Mouse (Mus musculus): ENCODE measurements around the gene Kdm2b. TPM values are rescaled to one million over a fixed set of nuclear protein-coding genes. Genes with fewer than 3 reads are reported as not detected.
A peak's percentile ranks its signal among the peaks of the same experiment; 100 is the strongest.

Gene Kdm2b
- total and polyA plus RNA-seq, 3 experiments = 29.2 to 48.9 TPM; not detected in 1

GRCm38 (mm10) chr5:122872626-122873025 lies 117.0 kb downstream of the Kdm2b start:
- H3K4me3 ChIP-seq (ENCODE audit: control insufficient read depth in 1 of 2, insufficient read depth in 1 of 2, low read depth in 2 of 2, low read length in 2 of 2) = no peak overlapping the region
- H3K79me2 ChIP-seq (ENCODE audit: control insufficient read depth, insufficient read depth, low read length, poor library complexity) = no peaks in the 10 kb centered on the region
- no peak for DNase-seq (ENCODE audit: low read depth, low spot score)
- no peaks in the 10 kb centered on the region for H3K9me3 ChIP-seq (replicated peaks; ENCODE audit: insufficient read depth, low read length)
- no peak overlapping the region for H3K9ac ChIP-seq (ENCODE audit: control insufficient read depth, low read depth, low read length, poor library complexity, severe bottlenecking)
- no peak overlapping the region for H3K27ac ChIP-seq (ENCODE audit: control insufficient read depth, low read depth, low read length)
- no peaks in the 10 kb centered on the region for H3K27me3 ChIP-seq (ENCODE audit: control insufficient read depth in 1 of 2, insufficient read depth in 2 of 2, low read length in 2 of 2)
- no peaks in the 10 kb centered on the region for H3K4me1 ChIP-seq (ENCODE audit: control insufficient read depth in 1 of 2, insufficient read depth in 2 of 2, low read length in 2 of 2)
- H3K36me3 ChIP-seq (ENCODE audit: control insufficient read depth in 1 of 2, insufficient read depth in 2 of 2, low read length in 2 of 2) = peaks cover 0 to 20% of the 10 kb centered on the region in 2 experiments; a peak in 2 of 4 replicates
- no peak for TF ChIP-seq MYC (IDR thresholded peaks at IDR 0.05; ENCODE audit: low read depth, low read length)
- TF ChIP-seq ZC3H11A (IDR thresholded peaks at IDR 0.05; ENCODE audit: low read depth, low read length) = no peak
- TF ChIP-seq NELFE (IDR thresholded peaks at IDR 0.05; ENCODE audit: low read depth, low read length) = no peak
- no peak for TF ChIP-seq RAD21 (IDR thresholded peaks at IDR 0.05; ENCODE audit: low read depth, low read length)
- no peak for TF ChIP-seq MXI1 (IDR thresholded peaks at IDR 0.05; ENCODE audit: low read depth, low read length)
- no peak for TF ChIP-seq ELF1 (IDR thresholded peaks at IDR 0.05; ENCODE audit: low read depth, low read length)
- TF ChIP-seq BHLHE40 (IDR thresholded peaks at IDR 0.05; ENCODE audit: borderline replicate concordance, low read depth, low read length) = no peak
- no peak for TF ChIP-seq ETS1 (IDR thresholded peaks at IDR 0.05; ENCODE audit: low read depth, low read length)
- no peak for TF ChIP-seq ZKSCAN1 (IDR thresholded peaks at IDR 0.05; ENCODE audit: low read depth, low read length)
- TF ChIP-seq E2F4 (IDR thresholded peaks at IDR 0.05; ENCODE audit: borderline replicate concordance, low read depth, low read length) = no peak
- no peak for TF ChIP-seq POLR2AphosphoS5 (IDR thresholded peaks at IDR 0.05; ENCODE audit: borderline replicate concordance, low read depth, low read length)
- TF ChIP-seq EP300 (IDR thresholded peaks at IDR 0.05; ENCODE audit: low read depth in 1 of 2, low read length in 2 of 2) = no peak
- TF ChIP-seq MAZ (IDR thresholded peaks at IDR 0.05; ENCODE audit: low read depth, low read length) = no peak
- TF ChIP-seq USF2 (IDR thresholded peaks at IDR 0.05; ENCODE audit: borderline replicate concordance in 1 of 2, insufficient read depth in 1 of 2, low read depth in 1 of 2, low read length in 2 of 2) = no peak
- no peak for TF ChIP-seq ZNF384 (IDR thresholded peaks at IDR 0.05; ENCODE audit: low read depth, low read length)
- TF ChIP-seq CHD2 (IDR thresholded peaks at IDR 0.05; ENCODE audit: low read length) = no peak
- no peak for TF ChIP-seq TCF12 (IDR thresholded peaks at IDR 0.05; ENCODE audit: low read depth, low read length)

GRCm38 (mm10) chr5:122863053-122863452 lies 126.6 kb downstream of the Kdm2b start:
- TF ChIP-seq GATA1 (IDR thresholded peaks at IDR 0.05; ENCODE audit: low read depth, low read length) (peak; percentile 81), ETS1 (IDR thresholded peaks at IDR 0.05; ENCODE audit: low read depth, low read length) (0 out of 2 replicates have a peak, but pooled peaks have one; percentile 49), MAZ (IDR thresholded peaks at IDR 0.05; ENCODE audit: low read depth, low read length) (no peak), EP300 (IDR thresholded peaks at IDR 0.05; ENCODE audit: low read depth in 1 of 2, low read length in 2 of 2) (peak; percentile 24 to 55; a peak in 2 of 4 replicates), TBP (IDR thresholded peaks at IDR 0.05; ENCODE audit: low read depth, low read length) (peak; percentile 99), BHLHE40 (IDR thresholded peaks at IDR 0.05; ENCODE audit: borderline replicate concordance, low read depth, low read length) (no peak), MYC (IDR thresholded peaks at IDR 0.05; ENCODE audit: low read depth, low read length) (no peak), TCF12 (IDR thresholded peaks at IDR 0.05; ENCODE audit: low read depth, low read length) (0 out of 2 replicates have a peak, but pooled peaks have one; percentile 38), POLR2AphosphoS5 (IDR thresholded peaks at IDR 0.05; ENCODE audit: borderline replicate concordance, low read depth, low read length) (no peak), ZMIZ1 (IDR thresholded peaks at IDR 0.05; ENCODE audit: low read depth, low read length) (no peak), SIN3A (IDR thresholded peaks at IDR 0.05; ENCODE audit: low read length) (no peak), TAL1 (IDR thresholded peaks at IDR 0.05; ENCODE audit: low read length) (peak; percentile 10; the same call in 1 of the 2 replicates)
- peaks cover 0 to 8% of the 10 kb centered on the region in 2 experiments; a peak in 1 of 4 replicates for H3K4me1 ChIP-seq (ENCODE audit: control insufficient read depth in 1 of 2, insufficient read depth in 2 of 2, low read length in 2 of 2)
- peak; percentile 80 for DNase-seq (ENCODE audit: low read depth, low spot score)
- H3K4me3 ChIP-seq (ENCODE audit: control insufficient read depth in 1 of 2, insufficient read depth in 1 of 2, low read depth in 2 of 2, low read length in 2 of 2) = no peak overlapping the region
- no peaks in the 10 kb centered on the region for H3K79me2 ChIP-seq (ENCODE audit: control insufficient read depth, insufficient read depth, low read length, poor library complexity)
- no peak overlapping the region for H3K9ac ChIP-seq (ENCODE audit: control insufficient read depth, low read depth, low read length, poor library complexity, severe bottlenecking)
- no peaks in the 10 kb centered on the region for H3K27me3 ChIP-seq (ENCODE audit: control insufficient read depth in 1 of 2, insufficient read depth in 2 of 2, low read length in 2 of 2)
- H3K27ac ChIP-seq (ENCODE audit: control insufficient read depth, low read depth, low read length) = peak overlapping the region; percentile 2; the same call in 1 of the 2 replicates
- no peaks in the 10 kb centered on the region for H3K9me3 ChIP-seq (replicated peaks; ENCODE audit: insufficient read depth, low read length)
- H3K36me3 ChIP-seq (ENCODE audit: control insufficient read depth in 1 of 2, insufficient read depth in 2 of 2, low read length in 2 of 2) = peaks cover 9 to 10% of the 10 kb centered on the region in 2 experiments

Data from MEL (cell line).